Mouse (Mus musculus) stomach, embryonic 14.5 days (tissue): ENCODE measurements around the gene Rbm6. TPM values are rescaled to one million over a fixed set of nuclear protein-coding genes. Genes with fewer than 3 reads are reported as not detected.
A peak's percentile ranks its signal among the peaks of the same experiment; 100 is the strongest.

Experiments
- ATAC-seq: fragments of 200-750 bp; cut with Nextera tagmentation; 2 replicates; pipeline ENCODE4 v1.8.0; 2017; ENCODE audit warnings: low read depth, moderate TSS enrichment; ENCODE audit not compliant: insufficient number of reproducible peaks, insufficient read depth, low FRiP score
- H3K27ac ChIP-seq: fragments of 300-500 bp; sonication (generic); 2 replicates; pipeline ENCODE4 v1.5.1; 2014; ENCODE audit warnings: mild to moderate bottlenecking, low read length, moderate library complexity, mixed read lengths
- H3K27me3 ChIP-seq: fragments of 300-500 bp; sonication (generic); 2 replicates; pipeline ENCODE4 v1.6.1; 2014; ENCODE audit warnings: low read length, control low read depth, mixed read lengths; ENCODE audit not compliant: control insufficient read depth, insufficient read depth
- H3K36me3 ChIP-seq: fragments of 300-500 bp; sonication (generic); 2 replicates; pipeline ENCODE4 v1.6.1; 2014; ENCODE audit warnings: mild to moderate bottlenecking, control low read depth, low read length, moderate library complexity, mixed read lengths; ENCODE audit not compliant: control insufficient read depth, insufficient read depth
- H3K4me1 ChIP-seq: fragments of 300-500 bp; sonication (generic); 2 replicates; pipeline ENCODE4 v1.6.1; 2014; ENCODE audit warnings: low read length, control low read depth, mixed read lengths; ENCODE audit not compliant: control insufficient read depth, insufficient read depth
- H3K4me2 ChIP-seq: fragments of 300-500 bp; sonication (generic); replicated peaks from 2 replicates; pipeline ENCODE4 v1.6.1; 2014; ENCODE audit warnings: low read depth, low read length, control low read depth
- H3K4me3 ChIP-seq: fragments of 300-500 bp; sonication (generic); 2 replicates; pipeline ENCODE4 v1.5.1; 2014; ENCODE audit warnings: low read depth, low read length, control low read depth
- H3K9ac ChIP-seq: fragments of 300-500 bp; sonication (generic); replicated peaks from 2 replicates; pipeline ENCODE4 v1.6.1; 2014; ENCODE audit warnings: low read depth, mild to moderate bottlenecking, control low read depth, low read length, moderate library complexity, mixed read lengths
- H3K9me3 ChIP-seq: fragments of 300-500 bp; sonication (generic); 2 replicates; pipeline ENCODE4 v1.6.1; 2016; ENCODE audit warnings: low read depth, low read length, control low read depth; ENCODE audit not compliant: control insufficient read depth
- WGBS: fragments of 180-500 bp; shearing (Covaris S2); extraction: QIAGEN DNeasy Blood & Tissue Kit; methylation state at CpG from one replicate; pipeline ENCODE4 v1.1.7; 2014; 5-methylcytosine and 5-hydroxymethylcytosine counted together
- polyA plus RNA-seq: library from polyadenylated mRNA; unstranded; fragments of >200 nt; fragmentation: Nextera tagmentation; extraction: Ambion mirVana; gene quantifications from 2 replicates; pipeline ENCODE4 v1.2.1, GENCODE M21; 2014

Gene Rbm6
- polyA plus RNA-seq, 1 experiment from 2014 or later, result 83.3 TPM

- no peaks in the 10 kb centered on the region for H3K27me3 ChIP-seq
- H3K9ac ChIP-seq, result no peak overlapping the region
- H3K4me1 ChIP-seq, result no peaks in the 10 kb centered on the region
- no peak overlapping the region for H3K4me2 ChIP-seq
- no peak for ATAC-seq
- H3K36me3 ChIP-seq, result no peaks in the 10 kb centered on the region
- 97% methylated on average over 1 of the region's 1 CpGs for WGBS
- H3K9me3 ChIP-seq, result no peaks in the 10 kb centered on the region
- H3K4me3 ChIP-seq, result no peak overlapping the region
- H3K27ac ChIP-seq, result no peak overlapping the region
Measured at GRCm38 (mm10) chr9:107891023-107891422, 18.0 kb upstream of the Rbm6 start.

GRCm38 (mm10) chr9:107890260-107890659, 17.2 kb upstream of the Rbm6 start:
- Histone ChIP-seq H3K4me1 (no peaks in the 10 kb centered on the region), H3K4me3 (no peak overlapping the region), H3K9me3 (no peaks in the 10 kb centered on the region), H3K36me3 (no peaks in the 10 kb centered on the region), H3K27me3 (no peaks in the 10 kb centered on the region), H3K27ac (peak overlapping the region; percentile 63; the same call in 1 of the 2 replicates), H3K4me2 (no peak overlapping the region), H3K9ac (no peak overlapping the region)
- 69% methylated on average over 6 of the region's 6 CpGs for WGBS
- no peak for ATAC-seq

- H3K27me3 ChIP-seq, result no peaks in the 10 kb centered on the region
- peak overlapping the region; percentile 56; the same call in 1 of the 2 replicates for H3K27ac ChIP-seq
- H3K4me2 ChIP-seq, result peak overlapping the region; percentile 74
- H3K36me3 ChIP-seq, result no peaks in the 10 kb centered on the region
- 1% methylated on average over 18 of the region's 18 CpGs for WGBS
- ATAC-seq, result peak; percentile 71
- peak overlapping the region; percentile 57 for H3K9ac ChIP-seq
- H3K4me1 ChIP-seq, result no peaks in the 10 kb centered on the region
- H3K9me3 ChIP-seq, result no peaks in the 10 kb centered on the region
- peak overlapping the region; percentile 76 for H3K4me3 ChIP-seq
Measured at GRCm38 (mm10) chr9:107888267-107888850, 15.3 kb upstream of the Rbm6 start.

- Histone ChIP-seq H3K4me2 (peak within 1 kb of the TSS; percentile 74), H3K9ac (peak within 1 kb of the TSS; percentile 57), H3K27me3 (no peaks in the 10 kb centered on the region), H3K4me3 (peak within 1 kb of the TSS; percentile 76), H3K36me3 (no peaks in the 10 kb centered on the region), H3K27ac (peak within 1 kb of the TSS; percentile 56; the same call in 1 of the 2 replicates), H3K4me1 (no peaks in the 10 kb centered on the region), H3K9me3 (no peaks in the 10 kb centered on the region)
- under 1% methylated on average over 28 of the region's 28 CpGs for WGBS
- peak; percentile 94 for ATAC-seq
Measured at GRCm38 (mm10) chr9:107887804-107888266, 14.8 kb upstream of the Rbm6 start, which contains the start of gene Mon1a. Gene Mon1a, plus strand, starts transcription at chr9:107888151.

- H3K9ac ChIP-seq, result no peak overlapping the region
Measured at GRCm38 (mm10) chr9:107880411-107880810, 7.4 kb upstream of the Rbm6 start.

GRCm38 (mm10) chr9:107872350-107873098, 513 bp downstream of the Rbm6 start:
- Histone ChIP-seq H3K27me3 (no peaks in the 10 kb centered on the region), H3K4me2 (peak overlapping the region; percentile 52), H3K4me1 (peaks cover 5% of the 10 kb centered on the region; the same call in 1 of the 2 replicates), H3K27ac (peak overlapping the region; percentile 86), H3K36me3 (0 out of 2 replicates have a peak, but pooled peaks cover 2% of the 10 kb centered on the region), H3K9ac (peak overlapping the region; percentile 83), H3K4me3 (peak overlapping the region; percentile 87), H3K9me3 (no peaks in the 10 kb centered on the region)
- ATAC-seq, result peak; percentile 100
- under 1% methylated on average over 79 of the region's 80 CpGs for WGBS

More at GRCm38 (mm10) chr9:107880411-107880810, 7.4 kb upstream of the Rbm6 start:
- Histone ChIP-seq H3K36me3 (no peaks in the 10 kb centered on the region), H3K4me1 (no peaks in the 10 kb centered on the region), H3K4me2 (no peak overlapping the region), H3K27ac (no peak overlapping the region), H3K9me3 (no peaks in the 10 kb centered on the region), H3K27me3 (no peaks in the 10 kb centered on the region), H3K4me3 (no peak overlapping the region)
- ATAC-seq, result no peak
- WGBS, result 73% methylated on average over 4 of the region's 4 CpGs

- Histone ChIP-seq H3K36me3 (peaks cover 2% of the 10 kb centered on the region; the same call in 1 of the 2 replicates), H3K9me3 (no peaks in the 10 kb centered on the region), H3K27me3 (no peaks in the 10 kb centered on the region), H3K4me2 (no peak overlapping the region), H3K27ac (no peak overlapping the region), H3K9ac (no peak overlapping the region), H3K4me1 (peaks cover under 1% of the 10 kb centered on the region; the same call in 1 of the 2 replicates), H3K4me3 (no peak overlapping the region)
- no peak for ATAC-seq
- WGBS, result 98% methylated on average over 2 of the region's 2 CpGs
Measured at GRCm38 (mm10) chr9:107866081-107866480, 7.0 kb downstream of the Rbm6 start.

GRCm38 (mm10) chr9:107864493-107864892, 8.5 kb downstream of the Rbm6 start:
- no peaks in the 10 kb centered on the region for H3K27me3 ChIP-seq
- H3K4me1 ChIP-seq, result no peaks in the 10 kb centered on the region
- H3K27ac ChIP-seq, result no peak overlapping the region
- ATAC-seq, result no peak
- H3K9ac ChIP-seq, result no peak overlapping the region
- WGBS, result 68% methylated on average over 1 of the region's 1 CpGs
- H3K4me2 ChIP-seq, result no peak overlapping the region
- peaks cover 3% of the 10 kb centered on the region; the same call in 1 of the 2 replicates for H3K36me3 ChIP-seq
- no peak overlapping the region for H3K4me3 ChIP-seq
- H3K9me3 ChIP-seq, result no peaks in the 10 kb centered on the region
